Mouse (Mus musculus) kidney, adult 11 months (tissue): ENCODE measurements around the gene Calm1.
"Not testable (repeated sequence)": the region's sequence is repeated elsewhere in the genome, so short reads cannot be mapped to it uniquely, and the experiment has no call there.

Experiments
- DNase-seq: peaks from one replicate; pipeline ENCODE4 v3.0.0; 2022

Gene Calm1

GRCm38 (mm10) chr12:100196786-100197185 is 2.4 kb upstream of the Calm1 start:
- no peak for DNase-seq

- peak; percentile 57 for DNase-seq
Observed at GRCm38 (mm10) chr12:100199891-100200644, 833 bp downstream of the Calm1 start.

- peak; percentile 36 for DNase-seq
Observed at GRCm38 (mm10) chr12:100200645-100201362, 1.6 kb downstream of the Calm1 start.

- no peak for DNase-seq
Observed at GRCm38 (mm10) chr12:100201363-100201711, 2.1 kb downstream of the Calm1 start.

GRCm38 (mm10) chr12:100201838-100202237 is 2.6 kb downstream of the Calm1 start:
- peak; percentile 92 for DNase-seq

- DNase-seq, result no peak
Observed at GRCm38 (mm10) chr12:100203759-100204158, 4.5 kb downstream of the Calm1 start.

GRCm38 (mm10) chr12:100205156-100205555 is 5.9 kb downstream of the Calm1 start:
- DNase-seq, result no peak

- no peak for DNase-seq
Observed at GRCm38 (mm10) chr12:100206521-100206920, 7.3 kb downstream of the Calm1 start.

- DNase-seq, result no peak
Observed at GRCm38 (mm10) chr12:100206926-100207325, 7.7 kb downstream of the Calm1 start.

- DNase-seq, result no peak
Observed at GRCm38 (mm10) chr12:100209701-100210478, 10.7 kb downstream of the Calm1 start.

- no peak for DNase-seq
Observed at GRCm38 (mm10) chr12:100210973-100211372, 11.7 kb downstream of the Calm1 start.

- no peak for DNase-seq
Observed at GRCm38 (mm10) chr12:100211453-100212185, 12.4 kb downstream of the Calm1 start.

- DNase-seq, result no peak
Observed at GRCm38 (mm10) chr12:100212397-100212796, 13.2 kb downstream of the Calm1 start.

GRCm38 (mm10) chr12:100213162-100213561 is 13.9 kb downstream of the Calm1 start:
- DNase-seq, result no peak

- no peak for DNase-seq
Observed at GRCm38 (mm10) chr12:100214156-100214555, 14.9 kb downstream of the Calm1 start.

GRCm38 (mm10) chr12:100214738-100215137 is 15.5 kb downstream of the Calm1 start:
- DNase-seq, result peak; percentile 63

- not testable (repeated sequence) for DNase-seq
Observed at GRCm38 (mm10) chr12:100217087-100217486, 17.9 kb downstream of the Calm1 start.

GRCm38 (mm10) chr12:100220012-100220411 is 20.8 kb downstream of the Calm1 start:
- DNase-seq, result no peak

GRCm38 (mm10) chr12:100221608-100222321 is 22.5 kb downstream of the Calm1 start:
- no peak for DNase-seq

GRCm38 (mm10) chr12:100222322-100222993 is 23.2 kb downstream of the Calm1 start:
- no peak for DNase-seq

- DNase-seq, result no peak
Observed at GRCm38 (mm10) chr12:100223531-100223930, 24.3 kb downstream of the Calm1 start.

- no peak for DNase-seq
Observed at GRCm38 (mm10) chr12:100225196-100225595, 26.0 kb downstream of the Calm1 start.
